Mouse (Mus musculus): ENCODE results near the gene Doc2g. TPM values are rescaled to one million over a fixed set of nuclear protein-coding genes. Genes with fewer than 3 reads are reported as not detected.

Doc2g gene
- polyA plus RNA-seq, 2 experiments: 0.25 to 1.8 TPM

DNA sequence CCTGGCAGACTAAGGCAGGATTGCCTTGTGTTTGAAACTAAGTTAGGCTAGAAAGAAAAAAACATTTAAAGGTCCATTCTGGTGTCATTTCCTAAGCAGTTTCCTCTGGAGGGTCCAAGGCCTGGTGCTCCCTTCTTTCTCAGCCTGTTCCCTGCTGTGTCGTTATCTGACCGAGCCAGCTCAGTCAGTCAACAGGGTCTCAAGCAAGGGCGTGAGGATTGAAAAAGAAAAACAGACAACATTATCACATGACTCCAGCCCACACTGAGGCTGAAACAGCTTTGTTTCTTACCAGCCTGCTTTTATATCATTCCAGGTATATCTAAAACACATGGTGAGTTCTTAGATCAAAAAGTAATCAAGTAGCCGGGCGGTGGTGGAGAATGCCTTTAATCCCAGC is 12.5 kb downstream of the Doc2g start:
- Histone ChIP-seq H3K9ac (replicated peaks) (peak overlapping the region; percentile 40; the same call in 1 of the 2 replicates), H3K4me1 (replicated peaks; ENCODE audit: control insufficient read depth in 2 of 2, insufficient read depth in 2 of 2, low read length in 1 of 2) (peaks cover 26 to 40% of the 10 kb centered on the region in 2 experiments), H3K9me3 (ENCODE audit: control insufficient read depth, low read length) (no peaks in the 10 kb centered on the region), H3K4me2 (ENCODE audit: low read depth) (no peak overlapping the region; the same call in 1 of the 2 replicates), H3K27ac (peak overlapping the region; percentile 71), H3K27me3 (ENCODE audit: control insufficient read depth, insufficient read depth, low read length) (no peaks in the 10 kb centered on the region), H3K4me3 (ENCODE audit: insufficient read depth in 1 of 2, low read depth in 2 of 2, low read length in 2 of 2) (no peak overlapping the region), H3K36me3 (replicated peaks; ENCODE audit: control insufficient read depth, insufficient read depth, low read depth) (no peaks in the 10 kb centered on the region)
- DNase-seq (ENCODE audit: low read depth in 3 of 3, low spot score in 3 of 3) (peak; percentile 41 to 52 (median 49)), ATAC-seq (ENCODE audit: insufficient read depth) (peak; percentile 11; the same call in 1 of the 2 replicates)
- 14% methylated on average over 5 of the region's 5 CpGs for WGBS (ENCODE audit: insufficient replicate concordance)
- no peak for TF ChIP-seq CTCF (IDR thresholded peaks at IDR 0.05; ENCODE audit: low read depth)
- TF ChIP-seq EP300 (IDR thresholded peaks at IDR 0.05; ENCODE audit: low read depth): peak; percentile 71

DNA sequence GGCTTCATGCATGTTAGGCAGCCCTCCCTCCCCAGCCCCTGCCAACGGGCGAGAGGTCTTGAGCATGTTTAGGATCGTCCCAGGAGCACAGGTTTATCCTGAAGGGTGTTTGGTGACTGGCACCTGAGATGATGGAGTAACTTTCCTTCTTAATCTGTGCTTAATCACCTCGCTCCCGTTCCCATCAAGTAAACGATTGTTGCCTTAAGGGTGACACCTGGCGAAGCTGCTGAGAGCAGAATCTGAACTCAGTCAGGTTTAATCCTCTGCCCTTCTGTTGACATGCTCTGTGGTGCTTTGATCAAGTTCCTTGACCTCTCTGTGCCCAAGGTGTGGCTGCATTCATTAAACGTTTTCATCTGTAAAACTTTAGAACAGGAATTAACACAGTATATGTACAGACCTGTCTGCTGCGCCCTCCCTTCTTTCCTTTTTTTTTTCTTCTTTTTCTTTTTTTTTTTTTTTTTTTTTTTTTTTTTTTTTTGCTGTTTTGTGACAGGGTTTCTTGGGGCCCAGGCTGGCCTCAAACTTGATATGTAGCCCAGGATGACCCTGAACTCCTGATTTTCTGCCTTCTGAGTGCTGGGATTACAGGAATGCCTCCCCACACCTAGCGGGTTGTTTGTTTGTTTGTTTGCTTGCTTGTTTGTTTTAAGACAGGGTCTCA is 14.9 kb downstream of the Doc2g start:
- H3K4me3 ChIP-seq (ENCODE audit: insufficient read depth in 1 of 2, low read depth in 2 of 2, low read length in 2 of 2): no peak overlapping the region
- ATAC-seq (ENCODE audit: insufficient read depth): no peak
- no peak overlapping the region for H3K27ac ChIP-seq
- DNase-seq (ENCODE audit: low read depth in 3 of 3, low spot score in 3 of 3): no peak
- no peak overlapping the region for H3K4me2 ChIP-seq (ENCODE audit: low read depth)
- H3K9me3 ChIP-seq (ENCODE audit: control insufficient read depth, low read length): no peaks in the 10 kb centered on the region
- no peaks in the 10 kb centered on the region for H3K36me3 ChIP-seq (replicated peaks; ENCODE audit: control insufficient read depth, insufficient read depth, low read depth)
- no peak for TF ChIP-seq EP300 (IDR thresholded peaks at IDR 0.05; ENCODE audit: low read depth)
- no peak for TF ChIP-seq CTCF (IDR thresholded peaks at IDR 0.05; ENCODE audit: low read depth)
- no peak overlapping the region for H3K9ac ChIP-seq (replicated peaks)
- H3K27me3 ChIP-seq (ENCODE audit: control insufficient read depth, insufficient read depth, low read length): no peaks in the 10 kb centered on the region
- WGBS (ENCODE audit: insufficient replicate concordance): 65% methylated on average over 10 of the region's 10 CpGs
- peaks cover 22 to 30% of the 10 kb centered on the region in 2 experiments for H3K4me1 ChIP-seq (replicated peaks; ENCODE audit: control insufficient read depth in 2 of 2, insufficient read depth in 2 of 2, low read length in 1 of 2)

DNA sequence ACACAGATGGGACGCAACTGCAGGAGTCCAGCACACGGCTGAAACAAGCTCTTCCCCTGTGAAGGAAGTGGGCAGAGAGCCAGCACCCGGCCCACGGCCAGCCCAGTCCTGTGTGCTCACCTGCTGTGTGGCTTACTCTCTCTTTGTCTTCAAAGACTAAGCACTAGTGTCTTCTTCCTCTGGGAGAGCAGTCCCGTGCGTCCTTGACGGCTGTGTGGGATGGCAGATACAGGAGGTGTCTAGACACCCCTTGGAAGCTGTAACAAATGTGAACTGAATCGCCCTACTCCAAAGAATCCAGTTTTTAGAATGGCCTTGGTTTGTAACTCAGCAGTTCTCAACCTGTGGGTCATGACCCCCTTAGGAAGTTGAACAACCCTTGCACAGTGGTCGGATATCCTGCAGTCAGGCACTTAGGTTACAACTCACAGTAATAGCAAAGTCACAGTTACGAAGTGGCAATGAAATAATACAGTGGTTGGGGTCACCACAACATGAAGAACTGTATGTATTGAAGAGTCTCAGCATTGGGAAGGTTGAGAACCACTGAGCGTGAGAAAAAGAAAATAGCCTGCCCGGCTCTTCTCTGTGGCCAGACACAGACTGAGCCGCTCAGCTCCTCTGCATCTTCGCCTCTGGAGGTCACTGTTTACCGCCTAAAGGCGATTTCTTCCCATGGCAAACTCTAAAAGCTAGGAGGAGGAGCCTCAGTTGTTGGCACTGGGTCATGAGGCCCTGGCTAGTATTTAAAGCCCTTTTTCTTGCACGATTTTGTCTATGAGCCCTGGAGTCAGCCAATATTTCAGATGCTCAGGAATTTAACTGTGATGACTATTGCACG is 15.8 kb downstream of the Doc2g start:
- WGBS (ENCODE audit: insufficient replicate concordance): 34% methylated on average over 18 of the region's 18 CpGs
- TF ChIP-seq CTCF (IDR thresholded peaks at IDR 0.05; ENCODE audit: low read depth) (peak; percentile 88), EP300 (IDR thresholded peaks at IDR 0.05; ENCODE audit: low read depth) (no peak)
- Histone ChIP-seq H3K9me3 (ENCODE audit: control insufficient read depth, low read length) (no peaks in the 10 kb centered on the region), H3K9ac (replicated peaks) (peak overlapping the region; percentile 16; the same call in 1 of the 2 replicates), H3K36me3 (replicated peaks; ENCODE audit: control insufficient read depth, insufficient read depth, low read depth) (no peaks in the 10 kb centered on the region), H3K4me1 (replicated peaks; ENCODE audit: control insufficient read depth in 2 of 2, insufficient read depth in 2 of 2, low read length in 1 of 2) (peaks cover 15 to 24% of the 10 kb centered on the region in 2 experiments), H3K27ac (no peak overlapping the region), H3K27me3 (ENCODE audit: control insufficient read depth, insufficient read depth, low read length) (no peaks in the 10 kb centered on the region), H3K4me3 (ENCODE audit: insufficient read depth in 1 of 2, low read depth in 2 of 2, low read length in 2 of 2) (no peak overlapping the region), H3K4me2 (ENCODE audit: low read depth) (peak overlapping the region; percentile 22; the same call in 1 of the 2 replicates)
- ATAC-seq (ENCODE audit: insufficient read depth): peak; percentile 71
- peak; percentile 62 to 69 (median 68) for DNase-seq (ENCODE audit: low read depth in 3 of 3, low spot score in 3 of 3)

- Histone ChIP-seq H3K4me1 (replicated peaks; ENCODE audit: control insufficient read depth in 2 of 2, insufficient read depth in 2 of 2, low read length in 1 of 2) (peaks cover 0 to 11% of the 10 kb centered on the region in 2 experiments; a peak in 2 of 4 replicates), H3K36me3 (replicated peaks; ENCODE audit: control insufficient read depth, insufficient read depth, low read depth) (no peaks in the 10 kb centered on the region), H3K27me3 (ENCODE audit: control insufficient read depth, insufficient read depth, low read length) (no peaks in the 10 kb centered on the region), H3K4me2 (ENCODE audit: low read depth) (no peak overlapping the region), H3K9ac (replicated peaks) (no peak overlapping the region), H3K27ac (no peak overlapping the region), H3K9me3 (ENCODE audit: control insufficient read depth, low read length) (no peaks in the 10 kb centered on the region), H3K4me3 (ENCODE audit: insufficient read depth in 1 of 2, low read depth in 2 of 2, low read length in 2 of 2) (no peak overlapping the region)
- no peak for TF ChIP-seq EP300 (IDR thresholded peaks at IDR 0.05; ENCODE audit: low read depth)
- no peak for TF ChIP-seq CTCF (IDR thresholded peaks at IDR 0.05; ENCODE audit: low read depth)
- no peak for ATAC-seq (ENCODE audit: insufficient read depth)
- 46% methylated on average over 7 of the region's 7 CpGs for WGBS (ENCODE audit: insufficient replicate concordance)
- DNase-seq (ENCODE audit: low read depth in 3 of 3, low spot score in 3 of 3): no peak
These were observed 20.1 kb downstream of the Doc2g start for GRCm38 (mm10) chr19:4023185-4023584.

- no peak overlapping the region for H3K4me2 ChIP-seq (ENCODE audit: low read depth)
- DNase-seq (ENCODE audit: low read depth in 3 of 3, low spot score in 3 of 3) (no peak), ATAC-seq (ENCODE audit: insufficient read depth) (no peak)
- H3K27me3 ChIP-seq (ENCODE audit: control insufficient read depth, insufficient read depth, low read length): no peaks in the 10 kb centered on the region
- no peak overlapping the region for H3K9ac ChIP-seq (replicated peaks)
- H3K27ac ChIP-seq: no peak overlapping the region
- H3K9me3 ChIP-seq (ENCODE audit: control insufficient read depth, low read length): no peaks in the 10 kb centered on the region
- no peak for TF ChIP-seq EP300 (IDR thresholded peaks at IDR 0.05; ENCODE audit: low read depth)
- TF ChIP-seq CTCF (IDR thresholded peaks at IDR 0.05; ENCODE audit: low read depth): no peak
- no peak overlapping the region for H3K4me3 ChIP-seq (ENCODE audit: insufficient read depth in 1 of 2, low read depth in 2 of 2, low read length in 2 of 2)
- peaks cover 0 to 1% of the 10 kb centered on the region in 2 experiments; a peak in 2 of 4 replicates for H3K4me1 ChIP-seq (replicated peaks; ENCODE audit: control insufficient read depth in 2 of 2, insufficient read depth in 2 of 2, low read length in 1 of 2)
- H3K36me3 ChIP-seq (replicated peaks; ENCODE audit: control insufficient read depth, insufficient read depth, low read depth): no peaks in the 10 kb centered on the region
These were observed 24.5 kb downstream of the Doc2g start for GRCm38 (mm10) chr19:4027576-4027975.

Data from liver, embryonic 14.5 days (tissue).